8 mouse cellular contexts compared by ENCODE assay signal in the genomic region with DNA sequence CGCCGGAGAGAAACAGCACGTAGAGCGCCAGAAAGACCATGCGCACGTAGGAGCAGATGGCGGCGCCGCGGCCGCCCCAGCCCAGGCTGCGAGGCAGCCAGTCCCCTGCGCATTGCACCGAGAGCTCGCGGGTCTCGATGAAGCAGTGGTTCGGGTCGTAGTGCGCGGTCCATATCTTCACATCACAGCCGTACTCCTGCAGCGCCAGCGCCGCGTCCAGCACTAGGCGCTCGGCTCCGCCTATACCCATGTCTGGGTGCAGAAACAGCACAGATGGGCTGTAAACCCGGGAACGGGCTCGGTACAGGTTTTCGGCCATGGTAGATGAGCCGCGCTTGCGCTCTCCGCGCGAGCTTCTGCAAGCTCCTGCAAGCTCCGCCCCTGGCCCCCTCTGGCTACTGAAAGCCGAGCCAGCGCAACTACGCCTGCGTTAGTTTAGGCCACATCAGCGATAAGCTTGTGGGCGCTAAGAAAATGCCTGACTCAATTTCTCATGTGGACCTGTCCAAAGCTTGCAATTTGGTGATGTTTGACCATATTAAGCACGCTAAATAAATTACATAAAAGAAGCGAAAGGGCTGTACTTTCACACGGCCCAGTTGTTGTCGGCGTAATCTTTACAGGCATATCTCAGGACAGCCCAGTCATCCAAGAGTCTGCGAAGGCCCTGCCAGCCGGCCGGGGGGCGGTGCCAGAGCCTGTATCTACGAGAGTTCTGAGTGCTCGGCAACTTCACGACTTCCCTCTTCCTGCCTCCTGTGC. TPM values are rescaled to one million over a fixed set of nuclear protein-coding genes. Genes with fewer than 3 reads are reported as not detected.
DNase-seq lines count a peak whose midpoint lies in the region; ATAC-seq and TF ChIP-seq lines count a peak whose summit lies in the region.

Alg2 (minus strand) TSS at position 366 of the 762 bp plus-strand sequence.
Sec61b (plus strand) TSS at position 691 of the 762 bp plus-strand sequence.

- H3K9ac ChIP-seq in CH12.LX (ENCODE audit: insufficient read depth, low read depth) = peak within 1 kb of the TSS; percentile 86
- peak within 1 kb of the TSS; percentile 89 for H3K9ac ChIP-seq in forebrain, embryonic 11.5 days (ENCODE audit: low read length)
- peak within 1 kb of the TSS; percentile 93 for H3K9ac ChIP-seq in heart, embryonic 16.5 days (ENCODE audit: low read length)
- H3K9ac ChIP-seq in liver, embryonic 15.5 days = peak within 1 kb of the TSS; percentile 84
- H3K9ac ChIP-seq in neural tube, embryonic 12.5 days = peak within 1 kb of the TSS; percentile 83

- dilution Hi-C loops in CH12.LX (cut with MboI; ENCODE audit: extremely low pct_ligation_motif_present, extremely low pct_unique_long_range_greater_than_20kb, low sequenced_read_pairs) = no loop called here

- H3K4me1 ChIP-seq in CH12.LX (ENCODE audit: control insufficient read depth in 1 of 2, insufficient read depth in 2 of 2) = peaks cover 6 to 42% of the 10 kb centered on the region in 2 experiments
- 0 out of 2 replicates have a peak, but pooled peaks cover 3% of the 10 kb centered on the region for H3K4me1 ChIP-seq in forebrain, embryonic 11.5 days (replicated peaks; ENCODE audit: control insufficient read depth, insufficient read depth, low read length)
- peaks cover 19% of the 10 kb centered on the region for H3K4me1 ChIP-seq in heart, embryonic 16.5 days (ENCODE audit: control insufficient read depth, insufficient read depth, low read length)
- peaks cover 26% of the 10 kb centered on the region for H3K4me1 ChIP-seq in liver, embryonic 15.5 days (replicated peaks)
- peaks cover 15% of the 10 kb centered on the region for H3K4me1 ChIP-seq in neural tube, embryonic 12.5 days

- H3K79me2 ChIP-seq in CH12.LX (replicated peaks; ENCODE audit: control insufficient read depth, extremely low read depth, insufficient read depth, poor library complexity, severe bottlenecking) = peaks cover 47% of the 10 kb centered on the region

- ATAC-seq in forebrain, embryonic 11.5 days (replicated peaks; ENCODE audit: low FRiP score) = peak; percentile 97
- ATAC-seq in heart, embryonic 16.5 days (replicated peaks; ENCODE audit: extremely low read depth, insufficient read depth, low FRiP score) = peak; percentile 98
- ATAC-seq in liver, embryonic 15.5 days (ENCODE audit: insufficient read depth) = peak; percentile 97
- peak; percentile 98 for ATAC-seq in neural tube, embryonic 12.5 days (ENCODE audit: low FRiP score, low read depth)

- H3K36me3 ChIP-seq in CH12.LX (replicated peaks in 1 of 2; ENCODE audit: control insufficient read depth in 1 of 2, insufficient read depth in 1 of 2, low read length in 1 of 2) = peaks cover 55 to 67% of the 10 kb centered on the region in 2 experiments
- H3K36me3 ChIP-seq in forebrain, embryonic 11.5 days (ENCODE audit: control insufficient read depth, insufficient read depth, low read length) = peaks cover 21% of the 10 kb centered on the region
- peaks cover 51% of the 10 kb centered on the region for H3K36me3 ChIP-seq in heart, embryonic 16.5 days (ENCODE audit: control insufficient read depth, insufficient read depth)
- H3K36me3 ChIP-seq in liver, embryonic 15.5 days (replicated peaks) = peaks cover 56% of the 10 kb centered on the region
- H3K36me3 ChIP-seq in neural tube, embryonic 12.5 days = peaks cover 49% of the 10 kb centered on the region

- DNase-seq in CH12.LX (ENCODE audit: extremely low read depth) = peak; percentile 98
- DNase-seq in c-Kit-positive CD71-positive TER-119-negative erythroid progenitor cells, embryonic 14.5 days (ENCODE audit: low read depth) = peak; percentile 95
- peak; percentile 98 for DNase-seq in forebrain, embryonic 11.5 days (ENCODE audit: low spot score)
- peak; percentile 99 for DNase-seq in kidney, postnatal 36 days
- DNase-seq in telencephalon, adult 2 months (ENCODE audit: low read depth, low spot score) = peak; percentile 99

- H3K27me3 ChIP-seq in CH12.LX (replicated peaks) = no peaks in the 10 kb centered on the region
- no peaks in the 10 kb centered on the region for H3K27me3 ChIP-seq in forebrain, embryonic 11.5 days (ENCODE audit: control insufficient read depth, insufficient read depth, low read length)
- H3K27me3 ChIP-seq in heart, embryonic 16.5 days (ENCODE audit: control insufficient read depth, insufficient read depth, low read length) = no peaks in the 10 kb centered on the region
- H3K27me3 ChIP-seq in liver, embryonic 15.5 days = no peaks in the 10 kb centered on the region
- H3K27me3 ChIP-seq in neural tube, embryonic 12.5 days (replicated peaks) = no peaks in the 10 kb centered on the region

- peak within 1 kb of the TSS; percentile 95 for H3K4me2 ChIP-seq in CH12.LX (ENCODE audit: insufficient read depth, low read depth, poor library complexity, severe bottlenecking)
- peak within 1 kb of the TSS; percentile 66 for H3K4me2 ChIP-seq in forebrain, embryonic 11.5 days (ENCODE audit: low read depth, low read length, severe bottlenecking)
- H3K4me2 ChIP-seq in heart, embryonic 16.5 days (ENCODE audit: low read depth, low read length) = peak within 1 kb of the TSS; percentile 87
- H3K4me2 ChIP-seq in liver, embryonic 15.5 days = peak within 1 kb of the TSS; percentile 87
- peak within 1 kb of the TSS; percentile 78 for H3K4me2 ChIP-seq in neural tube, embryonic 12.5 days (replicated peaks)

- peak; percentile 83 for TF ChIP-seq POLR2A in CH12.LX (IDR thresholded peaks at IDR 0.05; ENCODE audit: low read depth, low read length)

- no peak for TF ChIP-seq RAD21 in CH12.LX (IDR thresholded peaks at IDR 0.05; ENCODE audit: low read depth, low read length)

- no peaks in the 10 kb centered on the region for H3K9me3 ChIP-seq in CH12.LX (replicated peaks; ENCODE audit: low read length)
- no peaks in the 10 kb centered on the region for H3K9me3 ChIP-seq in forebrain, embryonic 11.5 days (ENCODE audit: control insufficient read depth, low read length)
- H3K9me3 ChIP-seq in heart, embryonic 16.5 days (replicated peaks; ENCODE audit: control insufficient read depth, low read length) = no peaks in the 10 kb centered on the region
- H3K9me3 ChIP-seq in liver, embryonic 15.5 days (replicated peaks) = no peaks in the 10 kb centered on the region
- 0 out of 2 replicates have a peak, but pooled peaks cover 7% of the 10 kb centered on the region for H3K9me3 ChIP-seq in neural tube, embryonic 12.5 days

- TF ChIP-seq EP300 in CH12.LX (IDR thresholded peaks at IDR 0.05; ENCODE audit: low read length) = no peak

- TF ChIP-seq CTCF in CH12.LX (conservative IDR thresholded peaks at IDR 0.05 in 1 of 2, IDR thresholded peaks at IDR 0.05 in 1 of 2; ENCODE audit: low read depth in 2 of 2, low read length in 2 of 2) = no peak; a peak in 1 of 4 replicates

- H3K4me3 ChIP-seq in CH12.LX (replicated peaks in 1 of 3; ENCODE audit: low read depth in 2 of 3, low read length in 2 of 3, poor library complexity in 1 of 3) = peak within 1 kb of the TSS; percentile 95 to 99 (median 97)
- H3K4me3 ChIP-seq in forebrain, embryonic 11.5 days (ENCODE audit: low read depth, low read length) = peak within 1 kb of the TSS; percentile 79
- peak within 1 kb of the TSS; percentile 94 for H3K4me3 ChIP-seq in heart, embryonic 16.5 days (ENCODE audit: low read length)
- H3K4me3 ChIP-seq in liver, embryonic 15.5 days (replicated peaks) = peak within 1 kb of the TSS; percentile 87
- peak within 1 kb of the TSS; percentile 82 for H3K4me3 ChIP-seq in neural tube, embryonic 12.5 days

- in situ Hi-C loops in CH12.LX (cut with MboI; ENCODE audit: low pct_ligation_motif_present, low pct_unique_long_range_greater_than_20kb, low sequenced_read_pairs) = no loop called here

- peak within 1 kb of the TSS; percentile 83 for H3K27ac ChIP-seq in CH12.LX (ENCODE audit: insufficient read depth, low read depth)
- H3K27ac ChIP-seq in forebrain, embryonic 11.5 days (ENCODE audit: low read depth, low read length) = peak within 1 kb of the TSS; percentile 96
- H3K27ac ChIP-seq in heart, embryonic 16.5 days (ENCODE audit: low read length) = peak within 1 kb of the TSS; percentile 98
- peak within 1 kb of the TSS; percentile 90 for H3K27ac ChIP-seq in liver, embryonic 15.5 days (replicated peaks)
- H3K27ac ChIP-seq in neural tube, embryonic 12.5 days = peak within 1 kb of the TSS; percentile 94

- WGBS in forebrain, embryonic 11.5 days = under 1% methylated on average over 56 of the region's 58 CpGs
- under 1% methylated on average over 58 of the region's 58 CpGs for WGBS in heart, embryonic 16.5 days
- WGBS in liver, embryonic 15.5 days (ENCODE audit: insufficient replicate concordance) = under 1% methylated on average over 58 of the region's 58 CpGs
- WGBS in neural tube, embryonic 12.5 days = under 1% methylated on average over 57 of the region's 58 CpGs

TF ChIP-seq in CH12.LX, 34 proteins besides CTCF, POLR2A, EP300 and RAD21 (continues in another document):
- TF ChIP-seq MEF2A (IDR thresholded peaks at IDR 0.05; ENCODE audit: borderline replicate concordance, low read depth, low read length) (0 out of 2 replicates have a peak, but pooled peaks have one; percentile 34), JUND (conservative IDR thresholded peaks at IDR 0.05; ENCODE audit: low read depth, low read length) (no peak), IRF4 (IDR thresholded peaks at IDR 0.05; ENCODE audit: low read depth, low read length) (no peak), JUN (IDR thresholded peaks at IDR 0.05; ENCODE audit: insufficient read depth, low read depth, low read length) (no peak), ZC3H11A (IDR thresholded peaks at IDR 0.05; ENCODE audit: low read depth, low read length) (no peak), KAT2A (IDR thresholded peaks at IDR 0.05; ENCODE audit: insufficient replicate concordance, low read length) (peak; percentile 66; the same call in 1 of the 2 replicates)

RNA-seq across cellular contexts. Expression of gene Alg2, which starts in this region (rescaled TPM):
- 12.2 and 14.9 TPM in 2 replicates for total RNA-seq in CH12.LX (2012; rRNA removed)
- 6.6 and 8.4 TPM in 2 replicates for total RNA-seq in CH12.LX (2014; rRNA removed)
- polyA plus RNA-seq in CH12.LX (2012; ENCODE audit: insufficient read length, low read depth) = 27.1 and 28.9 TPM in 2 replicates
- polyA plus RNA-seq in forebrain, embryonic 11.5 days (2014; fragmentation: Nextera tagmentation; extraction: Ambion mirVana) = 103 and 112 TPM in 2 replicates
- polyA plus RNA-seq in heart, embryonic 16.5 days (2015; fragmentation: Nextera tagmentation; extraction: Ambion mirVana) = 24.2 and 28.5 TPM in 2 replicates
- 14.3 and 14.8 TPM in 2 replicates for polyA plus RNA-seq in liver, embryonic 15.5 days (2015; fragmentation: Nextera tagmentation; extraction: Ambion mirVana)
- polyA plus RNA-seq in neural tube, embryonic 12.5 days (2016; fragmentation: Nextera tagmentation; extraction: Ambion mirVana) = 194 and 198 TPM in 2 replicates

RNA-seq across cellular contexts. Expression of gene Sec61b, which starts in this region (rescaled TPM):
- total RNA-seq in CH12.LX (2012; rRNA removed) = 548 and 590 TPM in 2 replicates
- 495 and 583 TPM in 2 replicates for total RNA-seq in CH12.LX (2014; rRNA removed)
- polyA plus RNA-seq in CH12.LX (2012; ENCODE audit: insufficient read length, low read depth) = 271 and 286 TPM in 2 replicates
- polyA plus RNA-seq in forebrain, embryonic 11.5 days (2014; fragmentation: Nextera tagmentation; extraction: Ambion mirVana) = 328 and 341 TPM in 2 replicates
- polyA plus RNA-seq in heart, embryonic 16.5 days (2015; fragmentation: Nextera tagmentation; extraction: Ambion mirVana) = 141 and 146 TPM in 2 replicates
- 205 and 230 TPM in 2 replicates for polyA plus RNA-seq in liver, embryonic 15.5 days (2015; fragmentation: Nextera tagmentation; extraction: Ambion mirVana)
- 313 and 318 TPM in 2 replicates for polyA plus RNA-seq in neural tube, embryonic 12.5 days (2016; fragmentation: Nextera tagmentation; extraction: Ambion mirVana)

Comparison
In these comparisons a context has a peak if more than half of its experiments do, and no peak if none do; other contexts are left out.
1. Peak in every context shown above with its lines: DNase-seq, ATAC-seq, H3K4me3 ChIP-seq and H3K27ac ChIP-seq.